Mouse (Mus musculus) intestine, embryonic 16.5 days (tissue): Measurements from ENCODE around the gene Gjb3. TPM values are rescaled to one million over a fixed set of nuclear protein-coding genes. Genes with fewer than 3 reads are reported as not detected.

ENCODE experiments used
- polyA plus RNA-seq: library from polyadenylated mRNA; unstranded; fragments of >200 nt; fragmentation: Nextera tagmentation; extraction: Ambion mirVana; gene quantifications from 2 replicates; pipeline ENCODE4 v1.2.1, GENCODE M21; 2015

The Gjb3 gene
- polyA plus RNA-seq, 1 experiment from 2014 or later = 5.6 TPM

Other genes with a start within 250 kb of the Gjb3 start
- 27.3 and 28.5 TPM in 2 replicates for gene Tmem35b, start 207.2 kb downstream of the Gjb3 start, polyA plus RNA-seq
- gene Dlgap3, start 161.6 kb downstream of the Gjb3 start, polyA plus RNA-seq = 0.50 and 0.75 TPM in 2 replicates
- gene Smim12, start 87.1 kb downstream of the Gjb3 start, polyA plus RNA-seq = 56.1 and 63.3 TPM in 2 replicates
- 17.2 and 17.9 TPM in 2 replicates for gene Gja4, start 16.8 kb downstream of the Gjb3 start, polyA plus RNA-seq
- gene Gjb4, start 23.2 kb upstream of the Gjb3 start, polyA plus RNA-seq = 0.09 TPM in 1 of 2 replicates, not detected in the other
- 0.73 and 0.88 TPM in 2 replicates for gene Gjb5, start 27.3 kb upstream of the Gjb3 start, polyA plus RNA-seq